Mouse (Mus musculus) gastrocnemius, adult 8-10 months (tissue): ENCODE results near the gene Fmo5. TPM values are rescaled to one million over a fixed set of nuclear protein-coding genes. Genes with fewer than 3 reads are reported as not detected.

Source experiments
- DNase-seq, 2 experiments: peaks; one replicate each; pipeline ENCODE4 v3.0.0; 2022; ENCODE audit warnings: low spot score in 2 of 2
- microRNA-seq: library from miRNA; unstranded; fragments of <30 nt; microRNA quantifications from one replicate; pipeline ENCODE4 v1.2.0, GENCODE M21; 2022
- total RNA-seq, 4 experiments: library from RNA; stranded (reverse); gene quantifications; 2 replicates each; pipeline ENCODE4 v1.2.4; 2022

The Fmo5 gene
- total RNA-seq, 4 experiments from 2014 or later, result 5.9 to 7.6 (median 7.5) TPM

DNA sequence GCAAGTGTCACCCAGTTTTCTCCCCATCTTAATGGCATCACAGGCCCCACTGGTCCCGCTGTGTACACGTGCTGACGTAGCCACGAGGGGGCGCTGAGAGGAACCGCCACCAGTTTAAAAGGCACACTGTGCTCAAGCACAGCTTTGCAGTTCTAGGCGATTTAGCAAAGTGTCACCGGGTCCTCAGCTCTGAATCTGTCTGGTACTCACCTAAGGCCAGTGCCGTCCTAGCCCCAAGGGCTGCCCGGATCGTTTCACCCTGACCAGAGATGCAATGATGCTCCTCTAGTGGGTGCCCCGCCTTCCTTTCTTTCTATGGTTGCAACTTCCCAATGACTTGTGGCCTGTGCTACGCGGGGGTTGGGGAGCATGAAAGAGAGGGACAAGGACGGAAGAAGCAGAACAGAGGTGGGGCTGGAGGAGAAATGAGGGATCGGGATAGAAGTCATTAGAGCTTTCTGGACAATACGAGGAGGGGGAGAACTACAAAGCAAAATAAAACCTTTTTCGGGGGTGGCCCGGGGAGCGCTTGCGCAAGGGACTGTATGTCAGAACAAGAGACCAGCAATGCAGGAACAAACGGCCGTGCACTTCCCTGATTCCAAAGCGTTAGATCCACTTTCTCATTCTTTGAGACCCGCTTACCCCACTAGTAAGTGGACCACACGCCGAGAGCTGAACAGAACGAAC is 52.2 kb downstream of the Fmo5 start:
- DNase-seq, result peak; percentile 61 to 64

DNA sequence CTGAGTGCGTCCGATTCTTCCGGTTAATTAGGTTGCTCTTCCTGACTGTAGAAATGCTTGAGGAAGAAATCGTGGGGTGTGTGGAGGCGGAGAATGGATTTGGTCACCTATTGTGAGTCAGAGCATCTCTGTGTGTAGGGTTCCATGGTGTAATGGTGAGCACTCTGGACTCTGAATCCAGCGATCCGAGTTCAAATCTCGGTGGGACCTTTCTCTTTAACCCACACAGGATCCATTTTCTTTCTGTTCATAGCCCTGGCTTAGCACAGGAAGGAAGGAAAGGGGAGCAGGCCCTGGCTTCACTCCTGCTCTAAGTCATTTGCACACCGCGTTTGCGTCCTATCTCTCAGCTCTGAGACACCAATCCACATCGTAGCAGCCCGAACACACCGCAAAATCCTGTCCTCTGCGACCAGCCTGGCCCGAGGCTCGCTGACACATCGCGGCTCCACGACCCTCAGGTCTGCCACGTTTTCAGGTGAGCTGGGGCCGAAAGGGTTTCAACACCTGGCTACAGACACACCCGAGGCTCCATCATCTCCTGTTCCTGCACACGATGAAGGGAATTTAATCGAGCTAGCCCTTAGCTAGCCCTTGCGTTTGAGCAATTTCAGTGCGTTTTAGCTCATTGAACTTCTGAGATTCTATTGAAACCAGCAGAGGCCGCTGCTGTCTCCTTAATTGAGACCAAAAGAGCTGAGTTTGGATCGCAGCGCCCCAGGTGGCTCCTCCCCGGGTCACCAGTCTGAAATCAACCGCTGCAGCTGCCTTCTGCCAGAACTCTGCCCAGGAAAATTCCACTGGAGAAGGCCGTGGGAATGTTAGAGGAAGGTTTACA is 52.9 kb downstream of the Fmo5 start:
- DNase-seq, result peak; percentile 45 to 52

DNA sequence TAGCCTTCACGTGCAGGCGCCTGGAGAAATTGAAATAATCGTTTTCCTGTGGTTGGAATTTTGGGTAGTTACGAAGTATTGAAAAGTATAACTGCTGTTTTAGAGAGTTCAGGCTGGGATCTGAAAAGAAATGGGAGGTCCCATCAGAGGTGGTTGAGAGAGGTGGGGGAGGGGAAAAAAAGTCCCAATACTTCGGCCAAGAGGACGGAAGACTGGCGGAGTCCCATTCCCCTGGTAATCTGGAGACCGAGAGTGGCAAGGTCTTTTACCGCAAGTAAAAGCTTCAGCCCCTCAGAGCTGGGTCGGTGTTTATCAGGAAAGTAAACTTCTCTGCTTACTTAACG is 53.5 kb downstream of the Fmo5 start:
- DNase-seq, result no peak

DNA sequence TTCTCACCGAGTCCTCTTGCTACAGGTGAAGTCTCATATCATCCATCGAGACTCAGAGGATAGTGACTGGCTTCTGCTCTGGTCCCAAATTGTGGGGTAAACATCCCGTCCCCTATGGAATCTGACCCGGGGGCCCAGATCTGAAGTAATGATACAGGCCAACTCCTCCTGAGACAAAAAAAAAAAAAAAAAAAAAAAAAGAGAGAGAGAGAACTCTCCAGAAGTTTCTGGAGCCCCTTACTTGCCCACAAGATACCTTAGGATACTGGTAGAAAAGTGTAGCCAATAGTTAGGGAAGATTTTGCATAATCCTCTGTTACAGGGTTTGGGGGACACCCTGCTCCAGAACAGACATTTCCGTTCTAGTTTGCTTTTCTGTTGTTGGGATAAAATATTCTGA is 54.0 kb downstream of the Fmo5 start:
- no peak for DNase-seq

DNA sequence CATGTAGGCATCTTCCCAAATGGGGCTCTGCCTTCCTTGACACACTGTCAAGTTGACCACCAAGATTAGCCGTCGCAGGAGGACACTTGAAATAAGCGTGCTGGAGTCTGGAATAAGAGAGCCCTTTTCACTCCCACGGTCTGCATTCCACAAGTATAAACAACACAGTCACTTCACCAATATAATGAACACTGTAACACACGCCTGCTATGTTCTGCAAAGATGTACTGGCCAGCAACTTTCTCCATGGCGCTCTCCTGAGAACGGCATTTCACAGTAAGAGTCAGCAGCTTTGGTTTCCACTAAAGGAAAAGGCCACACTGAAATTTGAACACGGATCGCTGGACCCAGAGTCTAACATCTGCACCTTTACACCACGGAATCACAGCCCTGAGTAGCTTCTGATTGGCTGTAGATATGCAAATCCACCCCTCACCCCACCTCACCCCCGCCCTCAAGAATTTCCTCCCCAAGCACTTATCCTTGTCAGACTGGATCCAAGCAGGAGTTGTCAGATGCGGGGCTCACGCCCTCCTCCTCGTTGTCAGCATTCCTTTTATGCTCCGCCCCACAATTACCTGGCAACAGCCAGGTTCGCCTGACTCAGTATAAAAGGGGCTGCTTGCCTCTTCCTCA is 55.1 kb downstream of the Fmo5 start:
- DNase-seq, result no peak

DNA sequence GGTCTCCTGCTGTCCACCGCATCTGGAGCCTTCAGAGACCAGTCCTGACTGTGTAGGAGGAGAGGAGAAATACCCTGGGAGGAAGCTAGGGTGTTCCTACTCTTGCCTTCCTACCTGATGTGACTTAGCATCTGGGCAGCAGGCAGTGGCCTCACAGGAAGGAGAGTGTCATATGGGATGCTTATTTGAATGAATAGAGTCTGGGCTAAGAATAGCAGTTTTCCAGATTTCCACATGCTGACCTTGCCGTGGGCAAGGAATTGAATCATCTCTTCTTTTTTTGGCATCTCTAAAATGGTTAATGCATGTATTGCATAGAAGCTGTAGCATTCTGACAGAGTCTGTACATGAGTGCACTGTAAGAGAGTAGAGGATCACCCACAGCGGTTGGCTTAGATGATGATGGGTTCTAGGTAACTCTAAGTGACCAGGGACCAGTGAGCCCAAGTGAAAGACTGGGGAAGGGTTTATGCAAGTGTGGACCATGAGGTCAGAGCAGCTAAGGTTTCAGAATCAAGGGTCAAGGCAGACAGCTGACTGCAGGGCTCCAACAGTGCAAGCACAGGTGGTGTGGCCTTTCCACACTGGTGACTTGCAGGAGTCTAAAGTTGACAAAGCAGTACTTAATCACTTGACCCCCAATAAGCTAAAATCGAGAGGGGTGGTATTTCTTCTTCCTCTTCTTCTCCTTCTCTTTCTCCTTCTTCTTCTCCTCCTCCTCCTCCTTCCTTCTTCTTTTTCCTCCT is 57.9 kb downstream of the Fmo5 start:
- DNase-seq, result no peak

DNA sequence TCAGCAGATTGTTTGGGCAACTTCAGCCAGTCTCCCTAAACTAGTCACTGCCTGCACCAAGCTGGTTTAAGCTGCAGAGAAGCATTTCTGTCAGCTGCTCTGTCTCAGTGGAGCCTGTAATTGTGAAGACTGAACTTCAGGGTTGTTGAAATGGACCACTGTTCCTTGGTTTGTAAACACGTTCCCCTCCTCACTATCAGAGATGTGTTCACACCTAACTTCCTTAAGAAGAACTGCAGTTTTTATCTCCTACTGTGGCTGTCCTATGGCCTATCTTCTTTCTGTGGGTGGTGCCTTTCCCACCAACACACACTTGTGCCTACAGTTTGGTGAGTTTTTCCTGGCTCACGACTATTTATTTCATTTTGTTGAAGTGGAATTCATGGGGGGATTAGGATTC is 60.7 kb downstream of the Fmo5 start:
- DNase-seq, result no peak

DNA sequence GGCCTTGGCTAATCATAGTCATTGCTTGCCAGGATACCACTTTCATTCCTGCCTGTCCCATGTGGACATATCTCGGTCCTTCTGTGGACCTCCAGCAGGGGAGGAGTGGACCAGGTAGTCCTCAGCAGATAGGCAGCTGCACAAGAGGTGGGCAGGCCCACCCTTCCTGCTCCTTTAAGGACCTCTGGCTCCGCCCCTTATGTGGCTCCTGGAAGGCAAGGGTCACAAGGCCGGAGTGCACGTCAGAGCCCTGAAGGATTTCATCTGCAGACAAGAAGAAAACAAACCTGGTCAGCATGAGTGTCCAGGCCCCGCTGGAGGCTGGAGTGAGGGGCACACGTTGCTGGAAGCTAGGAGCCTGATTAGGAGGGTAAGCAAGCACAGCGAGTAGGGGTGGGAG is 62.0 kb downstream of the Fmo5 start:
- no peak for DNase-seq

DNA sequence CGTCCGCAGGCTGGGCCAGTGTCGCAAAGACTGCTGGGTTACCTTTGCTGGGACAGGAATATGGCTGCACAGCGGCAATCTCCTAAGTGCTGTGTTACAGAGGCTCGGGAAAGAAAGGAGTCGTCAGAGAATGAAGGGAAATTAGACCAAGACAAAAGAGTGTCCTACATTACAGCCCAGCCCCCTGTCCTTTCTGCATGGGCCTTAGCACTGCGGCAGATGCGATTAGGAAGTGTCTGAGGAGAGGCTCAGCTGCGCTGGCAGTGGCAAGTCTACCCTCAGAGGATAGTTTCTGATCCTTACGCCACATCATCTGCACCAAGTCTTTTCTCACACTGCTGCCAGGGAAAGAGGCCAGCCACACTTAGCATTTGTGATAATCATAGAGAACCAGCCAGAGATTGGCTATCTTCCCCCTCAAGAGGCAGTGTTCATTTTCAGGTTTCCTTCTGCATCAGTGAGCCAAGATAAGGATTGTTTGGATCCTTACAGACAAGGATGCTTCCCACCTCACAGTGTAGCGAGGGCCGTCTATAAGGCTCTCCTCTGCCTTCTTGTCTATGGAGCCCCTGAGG is 62.9 kb downstream of the Fmo5 start:
- no peak for DNase-seq

DNA sequence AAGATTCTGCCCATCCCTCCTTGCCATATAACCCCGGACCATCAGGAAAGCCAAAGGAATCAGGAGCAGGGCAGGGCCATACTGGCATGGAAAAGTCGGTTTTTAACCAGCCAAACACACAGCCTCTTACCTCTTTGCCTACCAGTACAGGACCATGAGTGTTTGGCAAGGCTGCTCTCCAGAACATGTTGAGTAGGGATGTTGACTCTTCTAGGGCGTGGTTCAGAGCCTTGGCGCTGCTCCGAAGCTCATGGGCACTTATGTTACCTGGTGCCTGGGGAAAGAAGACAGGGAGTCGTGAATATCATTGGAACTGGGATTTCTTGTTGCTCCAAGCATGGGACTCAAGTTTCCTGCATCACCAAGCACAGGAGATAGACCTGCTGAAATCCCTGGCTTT is 65.2 kb downstream of the Fmo5 start:
- no peak for DNase-seq

DNA sequence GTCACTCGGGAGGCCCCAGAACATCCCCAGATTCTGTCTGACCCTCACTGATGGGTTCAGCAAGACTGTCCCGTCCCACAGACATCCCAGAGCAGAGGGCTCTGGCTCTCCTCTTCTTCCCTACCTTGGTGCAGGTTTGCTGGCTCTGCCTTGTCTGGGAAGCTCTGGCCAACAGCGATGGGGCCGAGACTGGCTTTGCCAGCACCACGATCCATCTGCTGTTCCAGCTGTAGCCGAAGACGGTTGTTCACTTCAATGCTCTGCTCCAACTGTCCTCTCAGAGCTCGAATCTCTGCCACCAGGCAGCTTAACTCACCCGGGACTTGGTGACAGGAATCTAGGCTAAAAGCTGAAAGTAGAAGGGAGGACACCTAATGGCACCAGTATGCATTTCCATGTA is 68.3 kb downstream of the Fmo5 start:
- no peak for DNase-seq

DNA sequence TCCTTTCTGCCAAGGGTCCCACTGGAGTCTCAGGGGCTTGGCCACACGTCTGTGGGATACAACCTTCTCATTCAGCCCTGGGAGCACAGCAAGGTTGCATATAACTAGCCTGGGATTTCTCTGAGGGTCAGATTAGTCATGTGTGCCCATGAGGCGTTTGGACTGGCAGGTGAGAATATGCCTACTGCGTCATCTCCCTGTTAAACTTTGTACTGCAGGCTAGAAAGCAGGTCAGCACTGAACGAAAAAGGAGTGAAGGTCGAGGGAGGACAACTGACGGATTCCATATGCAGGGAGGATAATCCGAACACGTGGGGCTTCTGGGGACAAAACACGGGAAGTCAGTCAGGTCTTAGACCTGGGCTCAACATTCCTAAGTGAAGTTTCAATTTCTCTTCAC is 68.7 kb downstream of the Fmo5 start:
- no peak for DNase-seq

DNA sequence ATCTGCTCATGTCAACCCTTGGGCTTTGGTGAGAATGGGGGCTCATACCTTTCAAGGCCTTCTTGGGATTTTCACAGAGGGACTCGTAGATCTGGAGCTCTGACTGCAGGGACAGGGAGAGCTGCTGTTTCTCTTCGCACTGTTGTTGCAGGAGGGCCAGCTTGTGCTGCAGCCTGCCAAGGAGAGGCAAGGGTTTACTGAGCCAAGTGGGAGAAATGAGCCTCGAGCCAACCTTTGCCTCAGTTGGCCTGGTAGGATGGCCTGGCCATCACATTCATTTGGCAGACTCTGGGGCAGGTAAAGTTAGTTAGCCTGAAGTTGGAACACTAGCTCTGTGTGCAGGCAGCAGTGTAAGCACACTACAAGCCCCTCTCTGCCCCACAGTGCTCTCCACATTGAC is 70.5 kb downstream of the Fmo5 start:
- DNase-seq, result no peak

DNA sequence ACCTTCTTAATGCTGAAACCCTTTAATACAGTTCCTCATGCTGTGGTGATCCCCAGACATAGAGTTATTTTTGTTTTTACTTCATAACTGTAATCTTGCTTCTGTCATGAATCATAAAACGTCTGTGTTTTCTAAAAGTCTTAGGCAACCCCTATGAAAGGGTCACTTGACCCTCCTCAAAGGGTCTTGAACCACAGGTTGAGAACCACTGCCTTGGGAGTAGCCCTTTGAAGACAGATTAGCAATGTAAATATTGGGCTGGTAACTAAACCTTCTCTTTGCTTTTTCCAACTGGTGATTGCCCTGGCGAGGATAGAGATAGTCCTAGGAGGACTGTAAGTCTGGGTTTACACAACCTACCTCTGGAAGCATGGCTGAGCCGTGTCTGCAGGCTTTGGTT is 72.6 kb downstream of the Fmo5 start:
- DNase-seq, result no peak

DNA sequence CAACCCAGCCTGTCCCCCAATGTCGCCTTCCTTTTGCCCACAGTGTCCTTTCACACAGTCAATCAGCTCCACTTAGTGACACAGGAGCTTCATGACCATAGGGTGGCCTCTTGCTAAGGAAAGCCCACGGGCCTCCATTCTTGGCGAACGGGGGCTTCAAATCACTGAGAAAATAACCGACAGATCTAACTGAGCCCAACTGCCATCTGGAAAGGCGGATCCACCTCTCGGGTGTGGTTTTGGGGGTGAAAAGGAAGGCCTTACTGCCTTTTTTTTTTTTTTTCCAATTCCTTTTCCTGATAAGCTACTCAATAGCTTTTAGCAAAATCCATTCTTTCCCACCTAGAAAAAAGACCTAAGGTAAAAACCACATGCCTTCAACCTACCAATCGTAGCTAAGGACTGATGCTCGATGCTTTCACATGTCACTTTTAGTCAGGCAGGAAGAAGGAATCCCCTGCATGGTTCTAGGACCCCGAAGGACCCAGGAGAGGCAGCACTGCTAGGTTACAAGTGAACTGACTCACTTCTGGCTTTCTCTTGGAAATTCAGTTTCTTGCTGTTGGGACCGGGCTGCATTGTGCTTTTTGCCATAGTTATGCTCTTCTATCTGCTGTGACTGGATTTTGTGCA is 74.0 kb downstream of the Fmo5 start:
- no peak for DNase-seq

Small RNAs within 50 kb of the gene (microRNA-seq; reads per million reads assigned to microRNA genes)
- not detected for gene Mir7225

Other genes with a start within 250 kb of the Fmo5 start
- gene Olfr1402, start 206.8 kb upstream of the Fmo5 start, total RNA-seq, result not detected
- 10 to 100 TPM in 3 of 4 experiments, 1 to 10 TPM in 1; 9.4 to 11.6 (median 11.1) TPM for gene Chd1l, start 18.6 kb upstream of the Fmo5 start, total RNA-seq
- gene Prkab2, start 29.4 kb downstream of the Fmo5 start, total RNA-seq, result 100 to 1,000 TPM; 206 to 278 (median 246) TPM
- gene Gm17651, start 45.9 kb downstream of the Fmo5 start, total RNA-seq, result not detected